Mouse (Mus musculus) left cerebral cortex, postnatal 36 days (tissue): ENCODE data around the gene Nt5e. TPM values are rescaled to one million over a fixed set of nuclear protein-coding genes. Genes with fewer than 3 reads are reported as not detected.

Experiments used
- DNase-seq, 2 experiments: peaks; one replicate each; pipeline ENCODE4 v3.0.0; 2021 to 2022; ENCODE audit warnings: low spot score in 2 of 2, mixed read lengths in 1 of 2
- intact Hi-C: fragments of 180-260 bp; cut with DNase I; formaldehyde crosslinking; loops from one replicate; pipeline ENCODE4 v1.15.1; 2025
- total RNA-seq, 2 experiments: library from RNA; stranded (reverse); gene quantifications; 2 replicates each; pipeline ENCODE4 v1.2.3; 2021

The Nt5e gene
- total RNA-seq, 2 experiments from 2014 or later, result 3.1 to 3.9 TPM

DNA sequence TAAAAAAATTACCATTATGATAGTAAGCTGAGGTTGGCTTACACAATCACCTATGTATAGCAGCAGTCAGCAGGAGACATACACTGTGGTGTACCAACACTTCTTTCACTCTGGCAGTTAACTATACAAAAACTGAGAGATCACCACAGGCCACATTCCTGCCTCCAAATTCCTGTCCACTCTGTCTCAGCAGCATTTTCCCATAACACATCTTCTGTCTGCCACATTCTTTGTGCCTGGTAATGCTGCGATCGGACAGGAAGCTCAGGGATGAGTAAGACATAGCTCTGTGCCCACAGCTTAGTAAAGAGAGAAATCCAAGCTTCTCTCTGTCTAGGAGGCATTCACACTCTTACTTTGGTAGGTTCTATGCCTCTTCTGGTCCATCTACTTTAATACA, 46.0 kb downstream of the Nt5e start:
- no peak for DNase-seq
- intact Hi-C loops, result no loop called here

DNA sequence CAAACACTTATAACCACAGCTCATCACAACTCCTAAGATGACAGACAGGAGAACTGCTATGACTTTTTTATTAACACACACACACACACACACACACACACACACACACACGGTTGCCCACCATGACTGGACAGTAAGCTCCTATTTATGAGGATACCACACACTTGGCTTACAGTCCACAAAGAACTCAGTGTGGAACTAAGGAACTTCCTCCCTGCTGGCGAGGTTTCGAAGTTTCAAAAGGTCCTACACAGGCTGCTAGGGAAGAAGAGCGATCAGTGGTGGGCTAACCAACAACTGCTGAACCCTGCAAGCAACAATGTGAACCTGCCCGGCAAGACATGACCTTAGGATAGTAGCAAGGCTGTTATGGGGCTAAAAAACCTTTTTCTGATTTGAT, 50.5 kb downstream of the Nt5e start:
- intact Hi-C loops, result no loop called here
- no peak for DNase-seq

DNA sequence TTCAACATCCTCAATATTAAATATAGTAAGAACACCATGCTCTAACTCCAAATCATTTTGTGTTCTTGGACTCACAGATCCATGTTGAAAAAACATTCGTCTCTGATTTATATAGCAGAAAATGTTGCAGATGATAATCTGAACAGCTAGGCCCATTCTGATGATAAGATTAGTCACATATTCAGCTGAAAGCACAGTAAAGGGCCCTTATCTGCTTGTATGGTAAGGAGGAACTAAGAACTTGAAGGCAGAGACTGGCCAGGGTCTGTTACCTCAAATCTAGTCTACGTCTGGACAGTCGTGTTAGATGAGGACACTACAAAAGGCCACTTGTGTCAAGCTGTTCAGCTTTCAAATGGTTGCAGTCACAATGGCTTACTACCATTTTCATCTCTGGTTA, 52.1 kb downstream of the Nt5e start:
- no peak for DNase-seq
- intact Hi-C loops, result no loop called here

DNA sequence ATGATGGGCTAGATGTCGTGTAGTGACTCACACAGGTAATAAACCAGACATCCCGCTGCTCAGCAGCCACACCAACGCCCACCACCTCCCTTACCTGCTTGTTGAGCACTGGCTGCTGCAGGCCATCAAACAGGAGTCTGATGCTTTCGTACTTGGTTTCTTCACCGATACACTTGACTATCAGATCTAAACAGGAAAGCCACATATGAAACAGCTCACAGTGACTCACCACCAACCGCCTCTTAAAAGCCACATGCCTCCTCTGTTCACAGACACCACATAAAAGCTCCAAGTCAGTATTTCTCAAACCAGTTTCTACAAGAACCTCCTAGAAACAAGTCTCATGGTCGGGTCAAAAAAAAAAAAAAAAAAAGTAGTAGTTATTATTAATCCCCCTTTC, 53.1 kb downstream of the Nt5e start:
- no peak for DNase-seq
- intact Hi-C loops, result loop anchor here (10.0 kb wide), 1 partner anchor 85 kb away; no protein-coding TSS in a partner anchor

DNA sequence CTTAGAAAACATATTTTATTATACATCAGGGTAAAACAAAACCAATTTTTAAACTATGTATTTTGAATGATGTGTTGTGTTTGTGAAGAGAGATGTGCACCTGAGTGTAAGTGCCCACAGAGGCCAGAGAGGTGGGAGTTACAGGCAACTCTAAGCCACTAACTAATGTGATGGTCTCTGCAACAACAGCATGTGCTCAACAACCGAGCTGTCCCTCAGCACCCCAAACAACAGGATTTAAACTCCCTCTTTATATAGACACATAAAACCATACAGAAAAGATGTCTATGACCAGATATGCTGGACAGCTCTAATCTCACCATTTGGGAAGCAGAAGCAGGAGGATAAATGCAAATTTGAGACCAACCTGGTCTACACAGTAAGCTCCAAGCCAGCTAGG, 53.5 kb downstream of the Nt5e start:
- intact Hi-C loops, result loop anchor here (10.0 kb wide), 1 partner anchor 84 kb away; no protein-coding TSS in a partner anchor

DNA sequence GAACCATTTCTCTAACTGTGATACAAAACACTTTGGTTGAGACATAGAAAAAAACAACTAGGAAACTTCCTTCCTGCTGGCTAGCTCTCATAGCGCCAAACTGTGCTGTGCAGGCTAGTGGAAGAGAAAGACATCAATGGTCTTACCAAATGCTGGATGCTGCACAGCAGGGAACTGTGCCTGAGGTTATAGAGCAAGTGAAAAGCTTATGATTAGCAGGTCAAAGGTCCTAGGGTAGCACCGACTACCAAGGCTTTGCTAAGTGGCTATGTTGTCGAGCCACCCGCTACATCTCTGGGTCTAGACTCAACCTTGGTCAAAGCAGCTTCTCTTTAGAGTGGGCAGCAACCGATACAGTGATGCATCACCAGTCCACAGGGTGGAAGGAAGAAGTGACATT, 61.8 kb downstream of the Nt5e start:
- DNase-seq, result no peak
- intact Hi-C loops, result loop anchor here (10.0 kb wide), 1 partner anchor 76 kb away; no protein-coding TSS in a partner anchor

More for the DNA sequence above, 53.5 kb downstream of the Nt5e start:
- no peak for DNase-seq

DNA sequence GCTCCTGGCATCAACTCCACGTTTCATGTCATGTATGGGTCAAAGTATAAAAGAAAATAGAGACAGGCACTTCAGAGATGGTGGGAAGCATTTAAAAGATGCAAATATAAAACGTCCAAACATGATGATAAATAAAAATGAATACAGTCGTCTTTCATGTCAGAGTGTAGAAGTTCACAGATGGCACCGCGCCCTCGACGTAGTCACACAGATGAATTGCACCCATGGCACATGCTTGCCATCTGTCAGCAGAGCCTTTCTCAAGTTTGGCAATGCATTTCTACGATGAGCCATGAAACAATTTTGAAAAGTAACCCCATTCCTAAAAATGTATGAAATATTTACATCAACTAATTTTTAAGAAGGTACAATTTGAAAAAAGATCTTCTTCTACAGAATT, 67.9 kb downstream of the Nt5e start:
- intact Hi-C loops, result loop anchor here (10.0 kb wide), 1 partner anchor 150 kb away; the partner anchor contains the start of gene Zfp949
- no peak for DNase-seq

DNA sequence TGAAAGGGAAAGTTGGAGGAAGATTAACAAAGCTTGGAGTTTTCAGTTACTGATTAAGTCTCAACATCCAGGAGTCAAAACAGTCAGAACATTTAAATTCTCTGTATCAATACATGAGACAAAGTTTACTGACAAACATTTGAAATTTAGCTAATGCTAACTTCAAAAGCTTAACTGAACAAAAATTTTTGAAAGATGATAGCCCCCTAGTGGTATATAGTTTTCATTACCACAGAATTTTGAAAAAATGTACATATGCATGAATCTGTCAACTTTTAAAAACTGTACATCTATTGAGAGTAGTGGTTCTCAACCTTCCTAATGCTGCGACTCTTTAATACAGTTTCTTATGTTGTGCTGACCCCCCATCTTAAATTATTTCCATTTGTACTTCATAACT, 71.5 kb downstream of the Nt5e start:
- DNase-seq, result no peak
- intact Hi-C loops, result loop anchor here (2.0 to 10.0 kb wide), 2 partner anchors 146 to 158 kb away; partner anchors contain the start of gene Zfp949

DNA sequence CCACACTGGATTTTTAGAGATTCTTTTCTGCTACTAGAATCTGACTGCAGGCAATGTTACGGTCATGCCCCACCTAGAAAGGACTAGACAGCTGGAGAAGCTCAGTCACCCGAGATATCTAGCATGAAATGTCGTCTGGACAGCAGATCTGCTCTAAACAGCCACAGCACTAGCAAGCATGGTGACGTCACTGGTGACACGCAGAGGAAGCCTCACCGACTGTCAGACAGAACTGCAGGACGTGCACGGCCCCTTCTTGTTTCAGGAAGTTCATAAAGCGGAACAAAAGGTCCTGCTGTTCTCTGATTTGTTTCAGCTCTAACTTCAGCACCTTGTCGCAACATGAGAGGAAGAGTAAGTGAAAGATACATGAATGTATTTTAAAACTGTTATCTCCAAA, 77.1 kb downstream of the Nt5e start:
- DNase-seq, result no peak

DNA sequence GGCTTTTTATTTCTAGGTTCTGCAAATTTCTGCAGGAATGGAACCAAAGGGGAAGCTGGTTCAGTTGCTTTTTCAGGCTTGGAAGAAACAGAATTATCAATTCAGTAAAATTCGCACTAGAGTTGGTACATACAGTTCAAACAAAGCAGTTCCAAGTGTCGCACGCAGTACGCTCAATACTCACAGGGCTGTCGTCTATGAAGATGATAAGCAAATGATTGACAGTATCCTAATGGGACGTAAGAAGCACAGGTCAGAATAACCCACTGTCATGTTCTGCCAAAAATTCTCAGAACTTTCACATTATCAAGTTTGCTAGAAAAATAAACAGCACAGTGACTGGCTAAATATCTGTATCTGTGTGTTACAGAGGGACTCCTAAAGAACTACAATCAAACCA, 77.5 kb downstream of the Nt5e start:
- intact Hi-C loops, result no loop called here
- DNase-seq, result no peak

More for the DNA sequence above, 77.1 kb downstream of the Nt5e start:
- intact Hi-C loops, result no loop called here

DNA sequence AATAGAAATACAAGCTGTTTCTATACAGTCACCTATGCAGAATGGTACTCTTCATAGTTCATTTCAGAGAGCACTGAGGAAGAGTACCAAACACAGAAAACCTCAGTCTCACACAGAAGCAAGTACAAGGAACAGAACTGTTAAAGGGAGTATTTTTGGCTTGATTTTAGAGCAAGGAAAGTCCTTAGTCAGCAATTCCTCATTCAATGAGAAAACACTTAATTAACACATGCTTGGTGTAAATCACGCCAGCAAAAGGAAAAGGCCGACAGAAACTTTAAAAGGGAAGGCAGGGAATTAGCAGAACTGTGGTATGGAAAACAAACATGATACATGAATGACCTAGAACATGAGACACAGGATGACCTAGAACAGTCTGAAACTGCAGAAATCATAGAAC, 83.0 kb downstream of the Nt5e start:
- intact Hi-C loops, result no loop called here
- no peak for DNase-seq

DNA sequence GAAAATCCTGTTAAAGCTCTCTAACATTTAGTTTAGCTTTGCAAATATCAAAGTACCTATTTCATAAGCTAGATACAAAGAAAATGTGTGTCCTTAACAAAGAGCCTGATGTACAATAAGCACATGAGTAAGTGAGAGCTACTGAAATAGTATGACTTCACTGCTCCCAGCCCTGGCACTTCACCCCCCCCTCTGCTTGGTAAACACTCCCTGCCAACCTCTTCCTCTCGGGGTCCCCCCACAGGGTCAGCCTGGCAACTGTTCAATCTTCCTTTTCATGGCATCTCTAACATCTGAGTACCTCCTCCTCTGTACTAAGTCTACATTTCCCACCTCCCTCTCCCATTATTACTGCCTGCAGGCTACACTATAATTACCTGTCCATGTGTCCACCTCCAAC, 89.8 kb downstream of the Nt5e start:
- intact Hi-C loops, result no loop called here
- no peak for DNase-seq

Other genes starting within 250 kb of the Nt5e start
- gene Snx14, start 111.8 kb downstream of the Nt5e start, total RNA-seq, result 10 to 100 TPM; 47.2 to 59.6 TPM
- gene Gm20537, start 129.4 kb downstream of the Nt5e start, total RNA-seq, result under 1 TPM in 1 of 2 experiments, not detected in 1; 0.86 TPM
- 10 to 100 TPM; 58.2 to 67.8 TPM for gene Syncrip, start 155.4 kb downstream of the Nt5e start, total RNA-seq
- 10 to 100 TPM; 22.4 to 23.8 TPM for gene Zfp949, start 220.8 kb downstream of the Nt5e start, total RNA-seq